Mouse (Mus musculus) MEL (cell line): ENCODE measurements around the gene Lrrfip1. TPM values are rescaled to one million over a fixed set of nuclear protein-coding genes. Genes with fewer than 3 reads are reported as not detected.

Experiments used
- DNase-seq: peaks from one replicate; pipeline ENCODE4 v3.0.0; 2011; ENCODE audit warnings: low read depth, low spot score
- H3K27ac ChIP-seq: 2 replicates; pipeline ENCODE4 v1.5.1; 2012; ENCODE audit warnings: low read depth, mild to moderate bottlenecking, control low read depth, low read length, moderate library complexity; ENCODE audit not compliant: control insufficient read depth
- H3K27me3 ChIP-seq, 2 experiments: fragments of 150-350 bp in 1 of 2; sonication (generic) in 1 of 2; 2 replicates each; pipeline ENCODE4 v1.6.1; 2012; ENCODE audit warnings: low read length in 2 of 2, mild to moderate bottlenecking in 2 of 2, improper control_type of control experiment in 1 of 2, moderate library complexity in 1 of 2; ENCODE audit not compliant: insufficient read depth in 2 of 2, control insufficient read depth in 1 of 2
- H3K36me3 ChIP-seq, 2 experiments: 2 replicates each; pipeline ENCODE4 v1.6.1; 2012 to 2014; ENCODE audit warnings: low read length in 2 of 2, improper control_type of control experiment in 1 of 2, inconsistent platforms in 1 of 2, mild to moderate bottlenecking in 1 of 2; ENCODE audit not compliant: insufficient read depth in 2 of 2, control insufficient read depth in 1 of 2
- H3K4me1 ChIP-seq, 2 experiments: fragments of 150-350 bp in 1 of 2; sonication (generic) in 1 of 2; 2 replicates each; pipeline ENCODE4 v1.6.1; 2012; ENCODE audit warnings: low read length in 2 of 2, improper control_type of control experiment in 1 of 2, mild to moderate bottlenecking in 1 of 2; ENCODE audit not compliant: insufficient read depth in 2 of 2, control insufficient read depth in 1 of 2
- H3K4me3 ChIP-seq, 2 experiments: fragments of 150-350 bp in 1 of 2; sonication (generic) in 1 of 2; 2 replicates each; pipeline ENCODE4 v1.5.1; 2012; ENCODE audit warnings: low read depth in 2 of 2, low read length in 2 of 2, mild to moderate bottlenecking in 2 of 2, moderate library complexity in 2 of 2, control low read depth in 1 of 2, improper control_type of control experiment in 1 of 2; ENCODE audit not compliant: control insufficient read depth in 1 of 2, insufficient read depth in 1 of 2
- H3K79me2 ChIP-seq: 2 replicates; pipeline ENCODE4 v1.6.1; 2012; ENCODE audit warnings: mild to moderate bottlenecking, low read length, moderate library complexity; ENCODE audit not compliant: control insufficient read depth, poor library complexity, insufficient read depth
- H3K9ac ChIP-seq: 2 replicates; pipeline ENCODE4 v1.6.1; 2012; ENCODE audit warnings: low read depth, mild to moderate bottlenecking, control low read depth, low read length, moderate library complexity; ENCODE audit not compliant: control insufficient read depth, poor library complexity, severe bottlenecking
- H3K9me3 ChIP-seq: fragments of 150-350 bp; sonication (generic); replicated peaks from 2 replicates; pipeline ENCODE4 v1.6.1; 2012; ENCODE audit warnings: mild to moderate bottlenecking, low read length, improper control_type of control experiment, moderate library complexity; ENCODE audit not compliant: insufficient read depth
- BHLHE40 ChIP-seq: IDR thresholded peaks from 2 replicates; pipeline ENCODE4 v1.6.1; 2012; ENCODE audit warnings: low read depth, mild to moderate bottlenecking, inconsistent platforms, low read length, improper control_type of control experiment, borderline replicate concordance
- CHD2 ChIP-seq: IDR thresholded peaks from 2 replicates; pipeline ENCODE4 v1.6.1; 2011; ENCODE audit warnings: low read length, improper control_type of control experiment
- CTCF ChIP-seq, 3 experiments: IDR thresholded peaks in 2 of 3; conservative IDR thresholded peaks in 1 of 3; 2 replicates each; pipeline ENCODE4 v1.5.1; 2011 to 2012; ENCODE audit warnings: low read length in 3 of 3, low read depth in 2 of 3, mild to moderate bottlenecking in 2 of 3, improper control_type of control experiment in 1 of 3, inconsistent platforms in 1 of 3, mixed read lengths in 1 of 3, moderate library complexity in 1 of 3; ENCODE audit not compliant: control insufficient read depth in 1 of 3, insufficient read depth in 1 of 3, poor library complexity in 1 of 3, severe bottlenecking in 1 of 3
- E2F4 ChIP-seq: IDR thresholded peaks from 2 replicates; pipeline ENCODE4 v1.6.1; 2011; ENCODE audit warnings: low read depth, low read length, improper control_type of control experiment, borderline replicate concordance
- EP300 ChIP-seq, 2 experiments: IDR thresholded peaks; 2 replicates each; pipeline ENCODE4 v1.6.1; 2011; ENCODE audit warnings: improper control_type of control experiment in 2 of 2, low read length in 2 of 2, low read depth in 1 of 2, mild to moderate bottlenecking in 1 of 2
- GATA1 ChIP-seq: IDR thresholded peaks from 2 replicates; pipeline ENCODE4 v1.6.1; 2011; ENCODE audit warnings: low read depth, low read length, improper control_type of control experiment
- JUND ChIP-seq: IDR thresholded peaks from 2 replicates; pipeline ENCODE4 v1.6.1; 2011; ENCODE audit warnings: low read depth, mild to moderate bottlenecking, improper control_type of control experiment, low read length
- KAT2A ChIP-seq: conservative IDR thresholded peaks from 2 replicates; pipeline ENCODE4 v1.6.1; 2012; ENCODE audit warnings: low read depth, low read length, improper control_type of control experiment, inconsistent platforms
- MEF2A ChIP-seq: IDR thresholded peaks from 2 replicates; pipeline ENCODE4 v1.6.1; 2014; ENCODE audit warnings: low read depth, mild to moderate bottlenecking, inconsistent platforms, low read length, improper control_type of control experiment; ENCODE audit not compliant: poor library complexity, insufficient replicate concordance, severe bottlenecking; ENCODE audit errors: extremely low read depth
- MXI1 ChIP-seq: IDR thresholded peaks from 2 replicates; pipeline ENCODE4 v1.6.1; 2011; ENCODE audit warnings: mild to moderate bottlenecking, low read depth, low read length, improper control_type of control experiment
- NELFE ChIP-seq: IDR thresholded peaks from 2 replicates; pipeline ENCODE4 v1.6.1; 2011; ENCODE audit warnings: low read depth, low read length, improper control_type of control experiment
- NRF1 ChIP-seq: IDR thresholded peaks from 2 replicates; pipeline ENCODE4 v1.6.1; 2014; ENCODE audit warnings: low read depth, mild to moderate bottlenecking, inconsistent platforms, low read length, improper control_type of control experiment, moderate library complexity; ENCODE audit not compliant: poor library complexity, insufficient read depth, severe bottlenecking
- POLR2A ChIP-seq, 2 experiments: IDR thresholded peaks; 2 replicates each; pipeline ENCODE4 v1.6.1; 2011 to 2012; ENCODE audit warnings: low read length in 2 of 2, mild to moderate bottlenecking in 2 of 2, control low read depth in 1 of 2, improper control_type of control experiment in 1 of 2, low read depth in 1 of 2, moderate library complexity in 1 of 2; ENCODE audit not compliant: control insufficient read depth in 1 of 2, insufficient read depth in 1 of 2, poor library complexity in 1 of 2
- POLR2AphosphoS5 ChIP-seq: IDR thresholded peaks from 2 replicates; pipeline ENCODE4 v1.6.1; 2012; ENCODE audit warnings: low read depth, borderline replicate concordance, mild to moderate bottlenecking, inconsistent platforms, low read length, moderate library complexity, mixed read lengths
- RAD21 ChIP-seq: IDR thresholded peaks from 2 replicates; pipeline ENCODE4 v1.6.1; 2011; ENCODE audit warnings: mild to moderate bottlenecking, low read depth, low read length, improper control_type of control experiment
- RCOR1 ChIP-seq: IDR thresholded peaks from 2 replicates; pipeline ENCODE4 v1.6.1; 2012; ENCODE audit warnings: low read depth, mild to moderate bottlenecking, inconsistent platforms, low read length, improper control_type of control experiment
- SIN3A ChIP-seq: IDR thresholded peaks from 2 replicates; pipeline ENCODE4 v1.6.1; 2012; ENCODE audit warnings: low read length, improper control_type of control experiment, inconsistent platforms
- TAL1 ChIP-seq: IDR thresholded peaks from 2 replicates; pipeline ENCODE4 v1.6.1; 2012; ENCODE audit warnings: mild to moderate bottlenecking, inconsistent platforms, low read length, moderate library complexity, mixed read lengths
- TBP ChIP-seq: IDR thresholded peaks from 2 replicates; pipeline ENCODE4 v1.8.0; 2011; ENCODE audit warnings: low read depth, low read length, improper control_type of control experiment
- USF1 ChIP-seq: IDR thresholded peaks from 2 replicates; pipeline ENCODE4 v1.6.1; 2014; ENCODE audit warnings: low read depth, mild to moderate bottlenecking, inconsistent platforms, low read length, improper control_type of control experiment, moderate library complexity
- ZMIZ1 ChIP-seq: IDR thresholded peaks from 2 replicates; pipeline ENCODE4 v1.6.1; 2012; ENCODE audit warnings: low read depth, mild to moderate bottlenecking, inconsistent platforms, low read length, improper control_type of control experiment, moderate library complexity
- polyA plus RNA-seq, 2 experiments: library from polyadenylated mRNA; stranded (reverse) in 1 of 2; unstranded in 1 of 2; fragments of >175 nt in 1 of 2; fragments of >200 nt in 1 of 2; gene quantifications; 2 replicates each; pipeline versions ENCODE4 v1.2.1 to v1.2.4; 2012; ENCODE audit warnings: low replicate concordance in 2 of 2, low read depth in 1 of 2; ENCODE audit not compliant: insufficient read length in 2 of 2, insufficient read depth in 1 of 2, missing spikeins in 1 of 2
- total RNA-seq: library from RNA; depleted of rRNA; stranded (reverse); fragments of 300-350 nt; gene quantifications from 2 replicates; pipeline ENCODE4 v1.2.3, GENCODE M21; 2012

Gene Lrrfip1
- total and polyA plus RNA-seq, 3 experiments: 12.9 to 15.4 TPM; not detected in 1

DNA sequence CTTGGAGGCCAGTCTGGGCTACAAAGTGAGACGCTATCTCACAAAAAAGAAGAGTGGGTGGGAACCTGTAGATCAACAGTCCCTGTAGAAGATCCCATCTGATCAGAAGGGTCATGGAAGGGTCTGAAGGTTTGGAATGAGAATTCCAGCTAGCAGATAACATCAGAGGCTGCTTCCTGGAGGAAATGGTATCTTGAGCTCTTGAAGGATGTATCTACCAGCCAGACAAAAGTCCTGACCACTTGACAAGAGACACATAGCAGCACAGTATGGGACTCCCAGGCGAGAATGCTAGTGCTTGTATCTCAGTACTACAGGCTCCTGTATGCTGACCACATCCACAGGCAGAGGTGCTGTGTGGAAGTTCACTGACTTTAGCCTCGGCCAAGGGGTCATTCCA, 2.6 kb downstream of the Lrrfip1 start:
- no peak overlapping the region for H3K4me3 ChIP-seq
- H3K9ac ChIP-seq: no peak overlapping the region
- H3K79me2 ChIP-seq: no peaks in the 10 kb centered on the region
- no peaks in the 10 kb centered on the region for H3K9me3 ChIP-seq
- H3K27me3 ChIP-seq: no peaks in the 10 kb centered on the region; a peak in 1 of 4 replicates
- no peak for TF ChIP-seq GATA1
- TF ChIP-seq BHLHE40: no peak
- TF ChIP-seq NRF1: no peak
- no peak for TF ChIP-seq E2F4
- no peak for TF ChIP-seq CTCF (IDR thresholded peaks at IDR 0.05 in 2 of 3, conservative IDR thresholded peaks at IDR 0.05 in 1 of 3; ENCODE audit: control insufficient read depth in 1 of 3, insufficient read depth in 1 of 3, low read depth in 2 of 3, low read length in 3 of 3, poor library complexity in 1 of 3, severe bottlenecking in 1 of 3)
- no peak for TF ChIP-seq RAD21
- TF ChIP-seq MXI1: no peak
- TF ChIP-seq, all 39 proteins: peak for 0
- Histone ChIP-seq H3K36me3 (no peaks in the 10 kb centered on the region), H3K27ac (no peak overlapping the region), H3K4me1 (no peaks in the 10 kb centered on the region)
- no peak for DNase-seq

- no peaks in the 10 kb centered on the region for H3K36me3 ChIP-seq
- H3K9ac ChIP-seq: no peak overlapping the region
- no peaks in the 10 kb centered on the region for H3K79me2 ChIP-seq
- no peaks in the 10 kb centered on the region; a peak in 1 of 4 replicates for H3K27me3 ChIP-seq
- H3K4me1 ChIP-seq: no peaks in the 10 kb centered on the region
- no peak overlapping the region for H3K27ac ChIP-seq
- no peak overlapping the region for H3K4me3 ChIP-seq
- TF ChIP-seq POLR2A (IDR thresholded peaks at IDR 0.05; ENCODE audit: control insufficient read depth in 1 of 2, insufficient read depth in 1 of 2, low read depth in 1 of 2, low read length in 2 of 2, poor library complexity in 1 of 2) (no peak), RAD21 (no peak), CHD2 (no peak), MXI1 (no peak), JUND (no peak), RCOR1 (no peak), USF1 (no peak), BHLHE40 (no peak), TAL1 (no peak), E2F4 (no peak), NELFE (no peak)
- no peak for DNase-seq
- H3K9me3 ChIP-seq: no peaks in the 10 kb centered on the region
These were observed 3.5 kb downstream of the Lrrfip1 start for GRCm38 (mm10) chr1:91001871-91002539.

GRCm38 (mm10) chr1:91002641-91003040, 4.1 kb downstream of the Lrrfip1 start:
- no peak for DNase-seq
- no peaks in the 10 kb centered on the region for H3K36me3 ChIP-seq
- H3K9me3 ChIP-seq: no peaks in the 10 kb centered on the region
- no peak overlapping the region for H3K9ac ChIP-seq
- no peaks in the 10 kb centered on the region for H3K4me1 ChIP-seq
- H3K79me2 ChIP-seq: no peaks in the 10 kb centered on the region
- no peak overlapping the region for H3K27ac ChIP-seq
- H3K4me3 ChIP-seq: no peak overlapping the region
- no peaks in the 10 kb centered on the region; a peak in 1 of 4 replicates for H3K27me3 ChIP-seq
- no peak for TF ChIP-seq ZMIZ1
- no peak for TF ChIP-seq EP300 (IDR thresholded peaks at IDR 0.05; ENCODE audit: low read depth in 1 of 2, low read length in 2 of 2)
- no peak for TF ChIP-seq MEF2A
- TF ChIP-seq CHD2: no peak
- no peak for TF ChIP-seq E2F4
- TF ChIP-seq TBP: no peak
- no peak for TF ChIP-seq POLR2AphosphoS5
- no peak for TF ChIP-seq JUND
- TF ChIP-seq POLR2A (IDR thresholded peaks at IDR 0.05; ENCODE audit: control insufficient read depth in 1 of 2, insufficient read depth in 1 of 2, low read depth in 1 of 2, low read length in 2 of 2, poor library complexity in 1 of 2): no peak
- no peak for TF ChIP-seq KAT2A
- TF ChIP-seq TAL1: no peak
- TF ChIP-seq SIN3A: no peak
- no peak for TF ChIP-seq GATA1
- no peak for TF ChIP-seq RCOR1
- no peak for TF ChIP-seq RAD21
